Mouse (Mus musculus) forebrain, embryonic 13.5 days (tissue): ENCODE data around the gene Antxr2. TPM values are rescaled to one million over a fixed set of nuclear protein-coding genes. Genes with fewer than 3 reads are reported as not detected.

Experiments used
- ATAC-seq: fragments of 200-750 bp; cut with Nextera tagmentation; 2 replicates; pipeline ENCODE4 v1.8.0; 2017
- H3K27ac ChIP-seq: fragments of 300-500 bp; sonication (generic); 2 replicates; pipeline ENCODE4 v1.5.1; 2015; ENCODE audit warnings: inconsistent platforms, mild to moderate bottlenecking, moderate library complexity
- H3K27me3 ChIP-seq: fragments of 300-500 bp; sonication (generic); 2 replicates; pipeline ENCODE4 v1.6.1; 2015; ENCODE audit warnings: mild to moderate bottlenecking, inconsistent platforms
- H3K36me3 ChIP-seq: fragments of 300-500 bp; sonication (generic); 2 replicates; pipeline ENCODE4 v1.6.1; 2015; ENCODE audit warnings: mild to moderate bottlenecking, inconsistent platforms; ENCODE audit not compliant: poor library complexity, severe bottlenecking
- H3K4me1 ChIP-seq: fragments of 300-500 bp; sonication (generic); 2 replicates; pipeline ENCODE4 v1.6.1; 2015; ENCODE audit warnings: inconsistent platforms
- H3K4me2 ChIP-seq: fragments of 300-500 bp; sonication (generic); 2 replicates; pipeline ENCODE4 v1.6.1; 2015; ENCODE audit warnings: inconsistent platforms, mild to moderate bottlenecking, moderate library complexity
- H3K4me3 ChIP-seq: fragments of 300-500 bp; sonication (generic); 2 replicates; pipeline ENCODE4 v1.5.1; 2015; ENCODE audit warnings: mild to moderate bottlenecking, inconsistent platforms
- H3K9ac ChIP-seq: fragments of 300-500 bp; sonication (generic); 2 replicates; pipeline ENCODE4 v1.6.1; 2015; ENCODE audit warnings: mild to moderate bottlenecking, inconsistent platforms
- H3K9me3 ChIP-seq: fragments of 300-500 bp; sonication (generic); replicated peaks from 2 replicates; pipeline ENCODE4 v1.6.1; 2016; ENCODE audit warnings: inconsistent platforms
- whole genome bisulfite sequencing: fragments of 180-500 bp; shearing (Covaris S2); methylation state at CpG from one replicate; pipeline ENCODE4 v1.1.7; 2015; 5-methylcytosine and 5-hydroxymethylcytosine counted together
- polyA plus RNA-seq: library from polyadenylated mRNA; unstranded; fragments of >200 nt; fragmentation: Nextera tagmentation; extraction: Ambion mirVana; gene quantifications from 2 replicates; pipeline ENCODE4 v1.2.1, GENCODE M21; 2015

The Antxr2 gene
- polyA plus RNA-seq, 1 experiment from 2014 or later, result 6.0 TPM

DNA sequence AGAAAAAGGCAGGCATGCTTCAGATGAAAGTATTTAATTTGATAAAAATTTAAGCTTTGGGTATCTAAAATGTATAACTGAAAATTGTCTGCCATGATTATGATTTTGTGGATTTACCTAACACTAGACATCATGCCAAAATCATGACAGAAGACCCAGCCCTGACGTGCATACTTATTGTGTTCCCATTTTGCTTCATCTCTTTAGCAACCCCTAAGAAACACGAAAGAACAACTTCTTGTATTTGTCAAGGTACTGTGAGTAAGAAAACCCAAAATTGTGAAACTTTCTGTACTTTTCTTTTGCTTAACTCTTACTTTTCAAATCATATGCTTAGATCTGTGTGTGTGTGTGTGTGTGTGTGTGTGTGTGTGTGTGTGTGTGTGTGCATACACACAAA lies 6.3 kb downstream of the Antxr2 start:
- no peak overlapping the region for H3K4me3 ChIP-seq
- 0 out of 2 replicates have a peak, but pooled peaks cover 9% of the 10 kb centered on the region for H3K36me3 ChIP-seq
- H3K9me3 ChIP-seq, result no peaks in the 10 kb centered on the region
- H3K27ac ChIP-seq, result no peak overlapping the region
- peaks cover 5% of the 10 kb centered on the region for H3K4me1 ChIP-seq
- no peaks in the 10 kb centered on the region for H3K27me3 ChIP-seq
- no peak overlapping the region for H3K4me2 ChIP-seq
- 88% methylated on average over 2 of the region's 2 CpGs for WGBS
- ATAC-seq, result no peak
- no peak overlapping the region for H3K9ac ChIP-seq

DNA sequence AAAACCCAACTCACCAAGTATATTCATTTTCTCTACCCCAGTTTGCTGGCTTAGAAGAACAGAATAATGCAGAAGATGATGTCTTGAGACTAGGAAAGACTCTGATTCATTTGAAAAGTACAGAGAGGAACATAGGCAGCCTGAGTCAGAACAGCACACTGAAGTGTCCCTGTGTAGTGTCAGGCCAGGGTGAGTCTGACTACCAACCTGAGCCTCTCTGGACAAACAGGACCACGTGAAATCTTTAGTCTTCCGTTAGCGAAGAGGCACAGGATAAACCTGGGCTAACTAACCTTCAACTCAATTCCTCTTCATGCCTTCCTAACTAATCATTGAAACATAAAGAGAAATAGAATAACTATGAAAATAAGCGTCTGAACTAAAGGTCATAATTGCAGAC lies 9.3 kb downstream of the Antxr2 start:
- Histone ChIP-seq H3K9me3 (no peaks in the 10 kb centered on the region), H3K4me2 (no peak overlapping the region), H3K36me3 (0 out of 2 replicates have a peak, but pooled peaks cover 5% of the 10 kb centered on the region), H3K27me3 (no peaks in the 10 kb centered on the region), H3K4me3 (no peak overlapping the region), H3K9ac (no peak overlapping the region), H3K4me1 (no peaks in the 10 kb centered on the region), H3K27ac (no peak overlapping the region)
- WGBS, result 90% methylated on average over 4 of the region's 4 CpGs
- ATAC-seq, result no peak

DNA sequence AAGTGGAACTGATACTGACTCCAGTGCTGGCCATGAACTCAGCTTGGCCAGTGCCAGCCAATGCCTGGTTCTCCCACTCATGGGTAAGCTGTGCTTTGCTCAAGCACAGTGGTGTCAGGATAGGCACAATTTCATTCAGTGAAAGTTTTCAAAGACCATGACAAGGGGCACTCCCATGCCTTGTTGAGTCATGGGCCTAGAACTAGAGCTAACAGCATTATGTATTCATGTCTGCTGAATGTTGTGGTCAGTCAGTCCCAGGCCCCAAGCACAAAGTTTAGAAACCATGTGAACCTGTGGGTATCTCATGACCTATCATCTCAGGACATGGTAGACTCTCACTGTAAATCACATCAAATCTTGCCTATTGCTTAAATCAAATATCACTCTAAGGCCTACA lies 10.2 kb downstream of the Antxr2 start:
- no peaks in the 10 kb centered on the region for H3K9me3 ChIP-seq
- H3K4me3 ChIP-seq, result no peak overlapping the region
- ATAC-seq, result no peak
- no peaks in the 10 kb centered on the region for H3K27me3 ChIP-seq
- no peak overlapping the region for H3K9ac ChIP-seq
- H3K27ac ChIP-seq, result no peak overlapping the region
- no peak overlapping the region for H3K4me2 ChIP-seq
- no peaks in the 10 kb centered on the region for H3K4me1 ChIP-seq
- H3K36me3 ChIP-seq, result 0 out of 2 replicates have a peak, but pooled peaks cover 1% of the 10 kb centered on the region

DNA sequence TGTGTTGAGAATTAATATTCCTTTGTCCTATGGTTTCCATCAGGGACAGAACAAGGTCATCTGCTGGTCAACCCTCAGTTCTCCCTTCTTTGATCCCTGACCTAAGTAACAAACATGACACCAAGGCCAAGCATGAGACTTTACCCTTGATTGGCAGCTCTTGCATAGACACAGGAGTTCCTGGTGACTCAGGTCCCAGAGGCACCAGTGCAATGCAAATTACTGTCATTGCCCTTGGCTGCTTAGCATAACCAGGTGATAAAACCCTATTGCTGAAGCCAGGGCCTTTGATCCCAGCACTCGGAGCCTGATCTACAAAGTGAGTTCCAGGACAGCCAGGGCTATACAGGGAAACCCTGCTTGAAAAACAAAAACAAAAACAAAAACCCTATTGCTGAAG lies 11.4 kb downstream of the Antxr2 start:
- 76% methylated on average over 1 of the region's 1 CpGs for WGBS
- no peak for ATAC-seq
- Histone ChIP-seq H3K27ac (no peak overlapping the region), H3K9ac (no peak overlapping the region), H3K27me3 (no peaks in the 10 kb centered on the region), H3K36me3 (no peaks in the 10 kb centered on the region), H3K4me2 (no peak overlapping the region), H3K4me1 (no peaks in the 10 kb centered on the region), H3K9me3 (no peaks in the 10 kb centered on the region), H3K4me3 (no peak overlapping the region)

DNA sequence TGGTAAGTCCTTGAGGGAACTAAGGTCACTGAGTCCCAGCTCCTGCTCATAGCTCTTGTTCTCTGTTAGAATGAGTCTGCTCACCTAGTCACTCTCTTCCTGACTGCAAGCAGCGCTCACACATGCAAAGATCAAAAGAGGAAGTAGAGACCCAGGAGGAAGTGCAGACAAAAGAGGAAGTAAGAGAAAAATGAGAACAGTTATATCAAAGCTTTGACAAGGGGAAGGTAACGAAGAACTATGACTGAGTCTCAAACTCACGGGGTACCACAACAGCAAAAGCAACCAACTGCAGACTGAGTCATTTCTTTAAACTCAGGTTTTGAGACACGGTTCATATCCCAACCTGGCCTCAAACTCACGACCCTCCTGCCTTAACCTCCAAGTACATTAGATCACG lies 12.7 kb downstream of the Antxr2 start:
- no peaks in the 10 kb centered on the region for H3K36me3 ChIP-seq
- H3K4me3 ChIP-seq, result no peak overlapping the region
- H3K4me2 ChIP-seq, result no peak overlapping the region
- WGBS, result 93% methylated on average over 6 of the region's 6 CpGs
- no peak for ATAC-seq
- no peaks in the 10 kb centered on the region for H3K27me3 ChIP-seq
- no peaks in the 10 kb centered on the region for H3K9me3 ChIP-seq
- no peak overlapping the region for H3K9ac ChIP-seq
- H3K4me1 ChIP-seq, result no peaks in the 10 kb centered on the region
- no peak overlapping the region for H3K27ac ChIP-seq

DNA sequence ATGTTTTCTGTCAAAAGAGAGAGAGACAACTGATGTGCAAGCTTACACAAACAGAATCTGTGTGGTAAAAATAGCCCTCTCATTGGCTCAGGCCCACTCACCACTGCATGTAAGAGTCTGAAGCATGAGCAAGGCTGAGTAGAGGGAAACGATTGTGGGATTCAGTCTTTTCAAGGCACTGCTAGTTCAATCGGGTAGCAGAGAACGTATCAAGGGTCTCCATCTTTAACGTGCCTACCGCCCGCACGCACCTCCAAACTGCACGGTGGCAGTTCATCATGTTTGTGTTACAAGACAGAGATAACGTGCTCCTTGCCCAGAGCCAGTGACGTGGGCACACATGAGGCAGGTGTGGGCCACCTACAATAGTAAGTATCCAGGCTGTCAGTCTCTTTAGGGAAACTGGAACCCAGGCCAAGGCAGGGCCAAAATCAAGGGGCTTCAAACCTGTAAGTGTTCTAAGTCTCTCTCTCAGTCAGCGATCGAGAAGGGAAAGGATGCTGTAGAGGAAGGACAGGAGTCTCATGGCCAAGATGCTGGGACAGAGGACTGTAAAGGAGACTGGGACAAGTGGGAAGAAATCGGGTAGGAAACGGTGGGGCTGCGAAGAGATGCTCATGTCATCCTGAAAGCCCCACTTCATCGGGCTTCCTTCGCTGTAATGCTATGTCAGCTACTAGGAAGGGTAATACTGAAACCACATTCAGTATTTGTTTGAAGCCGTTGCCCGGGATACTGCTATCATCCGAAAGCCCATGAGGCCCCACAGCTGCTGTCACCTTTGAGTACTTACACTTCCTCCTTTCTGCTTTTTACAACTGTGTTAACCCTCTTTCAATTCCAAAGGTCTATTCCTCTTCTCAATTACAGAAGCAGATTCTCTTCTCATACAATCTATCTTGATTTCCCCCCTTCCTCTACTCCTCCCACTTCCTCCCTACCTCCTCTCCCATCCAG lies 14.3 kb downstream of the Antxr2 start:
- WGBS, result 89% methylated on average over 20 of the region's 20 CpGs
- H3K36me3 ChIP-seq, result no peaks in the 10 kb centered on the region
- no peak for ATAC-seq
- no peaks in the 10 kb centered on the region for H3K9me3 ChIP-seq
- H3K27me3 ChIP-seq, result no peaks in the 10 kb centered on the region
- no peak overlapping the region for H3K9ac ChIP-seq
- H3K4me3 ChIP-seq, result no peak overlapping the region
- no peak overlapping the region for H3K27ac ChIP-seq
- H3K4me1 ChIP-seq, result no peaks in the 10 kb centered on the region
- H3K4me2 ChIP-seq, result no peak overlapping the region

DNA sequence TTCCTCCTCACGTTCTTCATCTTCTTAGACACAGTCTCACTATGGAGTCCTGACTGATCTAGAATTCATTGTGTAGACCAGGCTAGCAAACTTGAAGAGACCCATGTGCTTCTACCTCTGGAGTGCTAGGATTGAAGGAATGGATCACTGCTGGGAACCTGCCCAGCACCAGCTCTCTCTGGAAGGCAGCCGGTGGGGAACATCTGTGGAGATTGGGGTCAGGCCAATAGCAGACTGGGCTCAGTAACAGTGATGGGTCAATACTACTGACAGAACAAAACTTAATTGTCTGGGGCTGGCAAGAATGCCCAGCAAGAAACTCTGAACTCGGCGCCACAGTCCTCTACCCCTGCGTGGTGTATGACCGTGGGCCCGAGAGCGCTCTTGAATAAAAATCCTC lies 25.1 kb downstream of the Antxr2 start:
- Histone ChIP-seq H3K4me1 (no peaks in the 10 kb centered on the region), H3K27me3 (no peaks in the 10 kb centered on the region), H3K9ac (no peak overlapping the region), H3K4me3 (no peak overlapping the region), H3K4me2 (no peak overlapping the region), H3K9me3 (no peaks in the 10 kb centered on the region), H3K36me3 (peaks cover 10% of the 10 kb centered on the region; the same call in 1 of the 2 replicates), H3K27ac (no peak overlapping the region)
- ATAC-seq, result no peak
- WGBS, result 97% methylated on average over 8 of the region's 8 CpGs

DNA sequence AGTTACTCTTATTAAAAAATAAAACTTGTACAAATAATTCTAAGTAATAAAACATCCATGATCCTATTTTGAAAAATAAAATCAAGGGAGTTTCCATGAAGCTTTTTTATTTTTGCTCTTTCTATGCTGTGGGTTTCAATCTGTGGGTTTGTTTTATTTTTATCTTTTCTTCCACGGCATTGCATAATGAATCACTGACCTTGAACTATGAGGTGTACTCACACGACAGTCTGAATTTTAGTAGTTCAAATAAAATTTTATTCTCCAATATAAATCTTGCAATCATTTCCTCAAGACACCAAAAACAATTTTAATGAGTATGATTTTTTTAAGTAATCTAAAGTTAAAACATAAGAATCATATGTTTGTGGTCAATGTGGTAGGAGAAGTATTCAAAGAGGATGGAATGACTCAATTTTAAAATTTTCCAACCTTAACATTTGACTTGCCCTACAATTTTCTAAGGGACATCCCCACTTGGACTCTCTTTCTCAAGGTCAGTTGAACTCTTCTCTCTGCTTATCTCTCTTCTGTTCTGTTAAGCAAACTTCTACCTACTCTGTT lies 31.5 kb downstream of the Antxr2 start:
- 91% methylated on average over 2 of the region's 2 CpGs for WGBS
- H3K9me3 ChIP-seq, result no peaks in the 10 kb centered on the region
- H3K4me3 ChIP-seq, result no peak overlapping the region
- no peak for ATAC-seq
- no peak overlapping the region for H3K9ac ChIP-seq
- 0 out of 2 replicates have a peak, but pooled peaks cover 6% of the 10 kb centered on the region for H3K36me3 ChIP-seq
- no peak overlapping the region for H3K4me2 ChIP-seq
- H3K27me3 ChIP-seq, result no peaks in the 10 kb centered on the region
- no peaks in the 10 kb centered on the region for H3K4me1 ChIP-seq
- no peak overlapping the region for H3K27ac ChIP-seq

DNA sequence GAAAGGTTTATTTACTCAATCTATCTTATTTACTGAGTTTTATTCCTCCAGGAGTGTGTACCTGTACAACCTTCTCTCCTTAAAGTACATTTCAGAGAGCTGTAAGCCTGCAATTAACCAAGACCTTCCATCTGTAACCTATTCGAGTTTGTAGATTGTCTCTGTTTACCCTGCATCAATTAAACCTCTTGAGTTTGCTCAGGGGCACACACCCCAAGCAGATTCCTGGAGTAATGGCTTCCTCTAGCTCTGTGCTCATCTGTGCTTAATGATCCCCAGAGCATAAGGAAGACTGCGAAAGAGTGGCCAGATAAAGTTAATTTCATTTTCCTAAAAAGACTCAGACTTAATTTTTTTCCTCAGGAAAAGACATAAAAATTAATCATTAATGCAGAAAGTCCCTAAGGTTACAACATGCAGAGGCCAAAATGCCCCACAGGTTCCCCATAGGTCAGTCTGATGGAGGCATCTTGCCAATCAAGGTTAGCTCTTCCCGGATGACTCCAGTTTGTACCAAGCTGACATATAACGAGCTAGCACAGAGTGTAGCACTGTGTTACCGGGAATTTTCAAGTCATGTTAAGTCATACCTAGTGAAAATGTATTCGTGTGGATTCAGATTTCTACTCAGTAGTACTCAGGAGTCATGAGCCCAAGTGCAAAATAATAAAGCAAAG lies 34.2 kb downstream of the Antxr2 start:
- no peak for ATAC-seq

DNA sequence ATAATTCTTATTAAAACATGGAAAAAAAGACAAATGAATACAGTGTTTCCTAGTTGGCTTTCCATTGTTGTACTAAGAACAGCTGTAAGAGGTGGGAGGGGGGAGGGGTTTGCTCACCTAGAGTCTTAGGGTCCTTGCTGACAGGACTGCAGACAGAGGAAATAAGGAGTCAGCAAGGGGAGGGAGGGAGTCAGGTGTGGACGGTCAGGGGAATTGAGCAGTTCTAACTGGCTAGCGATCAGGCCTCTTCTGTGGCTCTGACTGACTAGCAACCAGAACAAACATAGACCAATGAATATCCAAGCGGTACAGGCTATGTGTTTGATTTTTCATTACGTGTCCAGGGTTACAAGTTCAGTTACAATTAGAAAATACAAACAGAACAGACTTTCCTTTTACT lies 35.0 kb downstream of the Antxr2 start:
- WGBS, result 87% methylated on average over 4 of the region's 4 CpGs
- Histone ChIP-seq H3K9me3 (no peaks in the 10 kb centered on the region), H3K4me3 (no peak overlapping the region), H3K9ac (no peak overlapping the region), H3K27ac (no peak overlapping the region), H3K36me3 (no peaks in the 10 kb centered on the region), H3K4me2 (no peak overlapping the region), H3K27me3 (no peaks in the 10 kb centered on the region), H3K4me1 (no peaks in the 10 kb centered on the region)
- ATAC-seq, result no peak

More for the DNA sequence above, 34.2 kb downstream of the Antxr2 start:
- Histone ChIP-seq H3K36me3 (no peaks in the 10 kb centered on the region), H3K9ac (no peak overlapping the region), H3K27me3 (no peaks in the 10 kb centered on the region), H3K4me2 (no peak overlapping the region), H3K4me1 (no peaks in the 10 kb centered on the region), H3K27ac (no peak overlapping the region), H3K4me3 (no peak overlapping the region), H3K9me3 (no peaks in the 10 kb centered on the region)
- 71% methylated on average over 6 of the region's 6 CpGs for WGBS

DNA sequence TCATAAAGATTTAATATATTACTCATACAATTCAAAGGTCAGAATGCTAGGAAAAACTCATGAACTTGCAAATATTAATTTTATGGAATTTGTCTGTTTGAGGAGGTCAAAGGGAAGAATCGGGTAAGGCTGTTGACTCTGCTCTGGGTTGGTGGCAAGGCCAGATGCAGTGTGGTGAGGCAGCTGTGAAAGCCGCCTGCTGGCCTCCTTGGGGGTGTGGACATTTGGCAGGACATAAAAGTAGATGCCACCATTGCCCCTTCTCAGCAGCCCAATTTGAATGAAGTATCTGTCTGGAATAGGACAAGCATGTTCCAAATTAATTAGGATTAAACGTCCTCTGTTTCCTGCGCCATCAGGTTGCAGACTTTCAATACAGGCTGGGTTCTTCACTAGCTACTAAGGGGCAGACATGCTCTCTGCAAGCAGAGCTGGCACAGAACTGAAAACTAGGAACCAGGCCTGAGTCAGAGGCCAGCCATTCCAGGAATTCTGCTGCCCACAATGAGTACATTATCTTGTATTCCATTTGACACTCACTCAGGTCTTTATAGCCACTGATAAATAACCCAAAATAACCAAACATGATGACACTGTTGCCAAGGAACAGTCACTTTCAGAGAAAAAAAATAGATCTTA lies 44.1 kb downstream of the Antxr2 start:
- no peak overlapping the region for H3K27ac ChIP-seq
- ATAC-seq, result no peak

DNA sequence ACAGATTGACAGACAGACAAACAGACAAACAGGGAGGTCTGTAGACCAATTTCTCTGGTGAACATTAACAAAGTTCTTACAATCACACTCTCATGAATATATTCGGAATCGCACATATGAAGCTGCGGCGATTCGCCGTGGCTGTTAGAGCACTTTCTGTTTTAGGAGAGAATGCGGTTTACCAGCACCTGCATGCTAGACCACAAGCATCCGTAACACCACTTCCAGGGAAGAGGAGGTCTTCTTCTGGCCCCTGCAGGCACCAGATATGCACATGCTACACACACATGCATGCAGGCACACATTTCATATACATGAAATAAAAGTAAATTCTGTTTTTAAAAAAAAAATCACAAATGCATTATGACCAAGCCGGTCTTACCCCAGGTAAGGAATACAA lies 47.5 kb downstream of the Antxr2 start:
- Histone ChIP-seq H3K36me3 (no peaks in the 10 kb centered on the region), H3K4me1 (peaks cover 9% of the 10 kb centered on the region), H3K4me2 (no peak overlapping the region), H3K27ac (no peak overlapping the region), H3K9me3 (no peaks in the 10 kb centered on the region), H3K27me3 (no peaks in the 10 kb centered on the region), H3K4me3 (no peak overlapping the region), H3K9ac (no peak overlapping the region)
- 98% methylated on average over 9 of the region's 9 CpGs for WGBS
- no peak for ATAC-seq

More for the DNA sequence above, 44.1 kb downstream of the Antxr2 start:
- no peaks in the 10 kb centered on the region for H3K4me1 ChIP-seq
- H3K4me2 ChIP-seq, result no peak overlapping the region
- 83% methylated on average over 4 of the region's 4 CpGs for WGBS
- H3K27me3 ChIP-seq, result no peaks in the 10 kb centered on the region
- no peak overlapping the region for H3K4me3 ChIP-seq
- no peaks in the 10 kb centered on the region for H3K9me3 ChIP-seq
- no peak overlapping the region for H3K9ac ChIP-seq
- H3K36me3 ChIP-seq, result no peaks in the 10 kb centered on the region
